Mouse (Mus musculus) ovary, postnatal 10 days (tissue): ENCODE data around the gene Entpd2.
"Not testable (repeated sequence)": the region's sequence is repeated elsewhere in the genome, so short reads cannot be mapped to it uniquely, and the experiment has no call there.

ENCODE experiments used
- DNase-seq: peaks from one replicate; pipeline ENCODE4 v3.0.0; 2022; ENCODE audit warnings: low spot score

Entpd2 gene

GRCm38 (mm10) chr2:25394281-25395221 is 1.1 kb upstream of the Entpd2 start:
- DNase-seq: no peak

- no peak for DNase-seq
These were observed 916 bp downstream of the Entpd2 start for GRCm38 (mm10) chr2:25396597-25396983.

- DNase-seq: no peak
These were observed 1.3 kb downstream of the Entpd2 start for GRCm38 (mm10) chr2:25397010-25397409.

GRCm38 (mm10) chr2:25398065-25398464 is 2.4 kb downstream of the Entpd2 start:
- DNase-seq: no peak

- DNase-seq: no peak
These were observed 3.4 kb downstream of the Entpd2 start, which contains the start of gene Npdc1 for GRCm38 (mm10) chr2:25399051-25399450. Gene Npdc1, plus strand, starts transcription at chr2:25399351.

- no peak for DNase-seq
These were observed 4.6 kb downstream of the Entpd2 start for GRCm38 (mm10) chr2:25400291-25400690.

- DNase-seq: no peak
These were observed 5.1 kb downstream of the Entpd2 start for GRCm38 (mm10) chr2:25400764-25401163.

GRCm38 (mm10) chr2:25402377-25402971 is 6.8 kb downstream of the Entpd2 start:
- peak; percentile 46 for DNase-seq

GRCm38 (mm10) chr2:25402972-25403601 is 7.4 kb downstream of the Entpd2 start:
- DNase-seq: peak; percentile 32

GRCm38 (mm10) chr2:25403994-25404393 is 8.3 kb downstream of the Entpd2 start:
- no peak for DNase-seq

- DNase-seq: no peak
These were observed 13.2 kb downstream of the Entpd2 start for GRCm38 (mm10) chr2:25408908-25409307.

- DNase-seq: not testable (repeated sequence)
These were observed 17.8 kb downstream of the Entpd2 start for GRCm38 (mm10) chr2:25413436-25413835.

GRCm38 (mm10) chr2:25417426-25417825 is 21.8 kb downstream of the Entpd2 start:
- no peak for DNase-seq

- DNase-seq: no peak
These were observed 26.2 kb downstream of the Entpd2 start for GRCm38 (mm10) chr2:25421896-25422295.

GRCm38 (mm10) chr2:25422587-25423410 is 27.1 kb downstream of the Entpd2 start, which contains the start of gene Fut7:
Gene Fut7, plus strand, starts transcription at chr2:25423267.
- DNase-seq: no peak

GRCm38 (mm10) chr2:25423626-25424025 is 28.0 kb downstream of the Entpd2 start:
- DNase-seq: no peak

- DNase-seq: no peak
These were observed 29.8 kb downstream of the Entpd2 start for GRCm38 (mm10) chr2:25425481-25425880.

GRCm38 (mm10) chr2:25426721-25427191 is 31.1 kb downstream of the Entpd2 start:
- DNase-seq: peak; percentile 25

- DNase-seq: no peak
These were observed 31.6 kb downstream of the Entpd2 start for GRCm38 (mm10) chr2:25427256-25427655.

GRCm38 (mm10) chr2:25428442-25429236 is 33.0 kb downstream of the Entpd2 start, which contains the start of gene Abca2:
Gene Abca2, plus strand, starts transcription at chr2:25428703.
- DNase-seq: peak; percentile 67
